Mouse (Mus musculus) brain, embryonic 14.5 days (tissue): ENCODE results near the gene Ube2n.

Source experiments
- CTCF ChIP-seq: fragments of 200-500 bp; IDR thresholded peaks from 2 replicates; pipeline ENCODE4 v1.5.1; 2012; ENCODE audit warnings: inconsistent platforms, mild to moderate bottlenecking, moderate library complexity, borderline replicate concordance; ENCODE audit not compliant: insufficient read depth, insufficient read length; ENCODE audit errors: extremely low read depth
- POLR2A ChIP-seq: fragments of 200-500 bp; IDR thresholded peaks from 2 replicates; pipeline ENCODE4 v1.6.1; 2012; ENCODE audit warnings: mild to moderate bottlenecking, inconsistent platforms, borderline replicate concordance; ENCODE audit not compliant: poor library complexity, insufficient read depth, insufficient read length, severe bottlenecking; ENCODE audit errors: extremely low read depth

GRCm38 (mm10) chr10:95567550-95567949 lies 52.6 kb downstream of the Ube2n start:
- no peak for TF ChIP-seq CTCF
- no peak for TF ChIP-seq POLR2A
